Mouse (Mus musculus) cerebellum, adult 18-20 months (tissue): ENCODE results near the gene Nqo2.
"Not testable (repeated sequence)": the region's sequence is repeated elsewhere in the genome, so short reads cannot be mapped to it uniquely, and the experiment has no call there.

Experiments
- DNase-seq, 2 experiments: peaks; one replicate each; pipeline ENCODE4 v3.0.0; 2021

Gene Nqo2

DNA sequence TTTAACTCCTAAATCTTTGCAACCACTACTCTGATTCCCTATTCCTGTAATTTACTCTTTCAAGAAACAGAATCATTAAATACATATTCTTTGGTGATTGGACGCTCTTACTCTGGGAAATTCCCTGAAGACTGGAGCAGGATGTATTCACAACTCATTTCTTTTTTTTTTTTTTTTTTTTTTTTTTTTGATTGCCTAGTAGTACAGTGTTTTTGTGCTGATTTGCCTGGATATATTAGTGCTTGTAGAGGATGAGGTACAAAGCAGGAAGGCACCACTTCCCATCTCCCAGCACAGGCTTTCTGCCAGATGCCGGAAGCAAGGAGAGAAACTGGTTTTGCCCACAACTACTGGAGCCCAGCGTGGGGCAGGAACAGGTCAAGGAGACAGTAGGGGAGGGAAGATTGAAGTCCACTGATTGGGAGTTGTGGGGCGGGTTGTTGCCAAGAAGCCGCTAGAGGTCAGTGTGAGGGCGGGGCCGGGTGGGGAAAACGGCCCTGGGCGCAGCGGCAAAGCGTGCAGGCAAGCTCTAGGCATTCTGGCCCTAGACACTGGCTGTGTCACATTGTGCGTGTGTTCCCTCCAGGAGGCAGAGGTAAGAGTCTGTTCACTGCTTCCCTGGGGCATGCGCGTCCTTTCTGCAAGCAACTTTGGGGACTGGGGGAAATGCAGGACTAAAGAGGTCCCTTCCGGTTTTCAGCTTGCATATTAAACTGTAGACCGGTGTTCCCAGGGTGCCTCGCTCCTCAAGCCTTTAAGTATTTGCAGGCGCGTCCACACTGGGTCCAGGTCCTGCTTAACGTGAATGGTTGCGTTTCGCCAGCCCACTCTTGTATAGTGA lies at the start of gene Nqo2:
Nqo2 (plus strand) TSS at position 482 of the 841 bp plus-strand sequence.
- peak; percentile 66 to 67 for DNase-seq

DNA sequence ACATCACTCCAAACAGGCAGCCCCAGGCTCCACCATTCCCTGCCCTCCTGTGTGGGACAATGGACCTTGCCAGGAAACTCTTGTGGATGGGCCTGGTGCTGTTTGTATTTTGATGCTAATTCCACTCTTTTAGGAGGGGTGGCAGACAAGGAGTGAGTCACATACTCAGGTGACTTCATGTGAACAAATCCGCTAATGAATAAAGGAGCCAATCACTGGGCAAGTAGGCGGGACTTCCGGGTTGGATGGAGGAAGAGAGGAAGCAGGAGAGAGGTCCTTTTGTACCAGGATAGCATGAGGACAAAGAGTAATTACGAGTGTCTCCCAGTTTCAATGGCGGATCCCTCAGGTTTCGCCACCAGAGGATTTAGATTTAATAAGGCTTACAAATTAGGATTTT lies 43.4 kb upstream of the Nqo2 start:
- no peak for DNase-seq

DNA sequence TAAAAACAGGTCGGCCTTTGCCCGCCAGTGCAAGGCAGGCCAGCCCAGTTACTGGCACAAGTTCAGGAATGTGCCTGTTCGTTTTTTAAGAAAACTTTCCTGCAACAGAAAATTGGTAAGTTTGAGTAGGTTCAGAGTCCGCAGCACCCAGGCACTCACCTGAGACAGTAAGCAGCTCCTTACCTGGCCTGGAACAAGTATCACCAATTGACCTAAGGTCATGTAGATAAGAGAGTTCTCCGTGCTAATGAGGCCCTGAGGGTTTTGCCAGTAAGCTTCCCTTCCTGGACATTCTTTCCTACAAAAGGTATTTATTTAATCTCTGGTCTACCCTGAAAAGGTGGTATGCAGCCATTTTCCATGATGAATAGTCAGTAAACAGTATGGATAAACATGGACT lies 42.8 kb upstream of the Nqo2 start:
- no peak for DNase-seq

DNA sequence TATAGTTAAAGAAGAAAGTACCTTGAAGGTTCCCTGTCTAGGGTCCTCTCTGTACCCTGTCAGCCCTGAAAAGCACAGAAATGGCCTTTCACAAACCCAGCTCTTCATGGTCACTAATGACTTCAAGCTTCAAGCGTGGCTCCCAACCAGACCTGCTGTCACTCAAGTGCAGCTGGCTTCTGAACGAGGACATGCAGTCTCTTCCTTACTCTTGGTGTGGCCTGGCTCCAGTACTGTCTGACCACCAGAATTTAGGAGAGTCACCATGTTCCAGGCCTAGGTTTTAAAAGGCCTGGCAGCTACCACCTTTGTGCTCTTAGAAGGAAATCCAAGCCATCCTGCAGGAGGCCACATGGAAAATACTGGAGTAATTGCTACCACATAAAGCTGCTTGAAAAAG lies 34.2 kb upstream of the Nqo2 start:
- DNase-seq: no peak

DNA sequence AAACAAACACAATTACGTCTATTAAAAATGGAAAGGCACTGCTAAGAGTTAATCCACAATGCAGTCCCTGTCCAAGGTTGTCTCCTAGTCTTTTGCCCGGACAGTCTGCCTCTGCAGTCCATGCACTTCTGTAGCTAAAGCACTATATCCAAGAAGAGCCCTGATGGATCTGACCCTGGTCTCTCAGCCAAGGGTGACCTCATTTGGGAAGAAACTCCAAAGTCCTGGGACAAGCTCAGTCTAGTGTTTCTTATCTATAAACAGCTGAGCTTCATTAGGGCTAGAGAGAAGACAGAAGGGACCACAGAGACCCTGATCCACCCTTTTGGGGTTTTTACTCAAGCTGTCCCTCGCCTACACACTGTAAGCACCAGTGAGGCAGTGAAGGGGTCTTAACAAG lies 33.6 kb upstream of the Nqo2 start:
- DNase-seq: no peak

DNA sequence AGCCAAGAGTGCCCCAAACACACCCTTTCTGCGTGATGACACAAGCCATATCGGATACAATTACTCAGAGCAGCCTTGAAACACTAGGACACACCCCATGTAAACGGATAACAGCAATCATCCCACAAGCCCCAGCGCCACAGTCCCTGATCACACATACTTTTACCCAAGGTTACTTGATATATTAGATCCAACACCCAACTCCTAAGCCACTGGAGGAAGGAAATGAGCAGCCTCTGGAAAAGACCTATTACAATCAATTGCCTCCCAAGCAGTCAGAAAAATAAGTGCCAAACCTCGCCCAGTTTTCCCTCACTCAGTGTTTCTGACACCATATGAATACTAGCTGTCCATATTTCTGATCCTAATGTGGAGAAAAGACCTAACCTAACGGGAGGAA lies 29.7 kb upstream of the Nqo2 start:
- DNase-seq: peak in 1 of 2 experiments; percentile 11

- DNase-seq: peak; percentile 78 to 80
These were observed 28.9 kb upstream of the Nqo2 start for GRCm38 (mm10) chr13:33935465-33936181.

- no peak for DNase-seq
These were observed 27.3 kb upstream of the Nqo2 start for GRCm38 (mm10) chr13:33937151-33937550.

DNA sequence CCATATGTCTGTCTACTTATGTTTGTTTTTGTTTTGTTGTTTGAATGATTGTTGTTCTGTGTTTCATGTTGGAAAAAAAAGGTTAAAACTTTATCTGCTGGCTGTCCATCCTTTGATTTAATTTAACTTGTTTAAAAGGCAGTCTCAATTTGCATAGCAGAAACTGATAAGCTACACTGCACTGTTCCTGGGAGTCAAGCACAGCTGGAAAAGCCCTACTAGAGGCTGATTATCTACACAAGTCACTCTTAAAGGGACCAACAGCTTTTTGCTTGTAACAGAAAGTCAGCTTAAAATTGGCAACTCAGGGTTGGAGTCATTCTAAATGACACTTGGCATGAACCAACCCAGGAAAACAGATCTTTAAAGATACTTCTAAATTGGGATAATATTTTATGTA lies 26.9 kb upstream of the Nqo2 start:
- not testable (repeated sequence) for DNase-seq

- DNase-seq: no peak
These were observed 23.1 kb upstream of the Nqo2 start for GRCm38 (mm10) chr13:33941288-33941808.

GRCm38 (mm10) chr13:33942212-33942779 lies 22.2 kb upstream of the Nqo2 start:
- peak; percentile 20 to 28 for DNase-seq

DNA sequence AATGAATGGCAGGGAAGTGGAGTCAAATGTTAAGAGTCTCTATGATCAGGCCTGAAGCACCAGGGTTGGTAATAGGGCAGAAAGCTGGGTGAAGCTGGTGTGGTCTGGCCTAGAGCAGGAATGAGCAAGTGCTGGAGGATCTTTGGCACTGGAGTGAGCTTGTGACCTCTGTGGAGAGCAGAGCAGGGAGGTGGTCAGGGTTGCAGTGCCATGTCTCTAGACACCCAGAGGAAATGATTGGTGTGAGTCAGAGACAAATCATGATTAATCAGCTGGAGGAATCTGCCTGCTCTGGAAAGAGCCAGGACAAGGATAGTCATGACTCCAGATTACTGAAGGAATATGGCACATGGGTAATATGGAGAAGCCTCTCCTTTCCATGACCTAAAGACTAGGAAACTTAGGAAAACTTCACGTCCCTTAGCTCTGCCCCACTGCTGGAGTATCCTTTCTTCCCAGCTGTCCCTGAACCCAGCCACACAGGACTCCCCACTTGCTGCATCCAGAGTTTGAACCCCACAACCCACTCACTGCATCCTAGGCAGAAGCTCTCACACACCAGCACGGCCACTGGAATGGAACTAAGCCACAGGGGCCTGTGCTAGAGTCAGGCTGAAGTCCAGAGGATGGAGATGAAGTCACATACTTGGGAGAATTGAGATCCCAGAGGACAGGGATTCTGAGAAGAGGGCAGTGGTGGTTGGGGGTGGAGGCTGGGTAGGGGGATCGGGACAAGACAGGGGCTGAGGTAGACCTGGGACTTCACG lies 13.0 kb upstream of the Nqo2 start:
- DNase-seq: no peak

GRCm38 (mm10) chr13:33952075-33952449 lies 12.4 kb upstream of the Nqo2 start:
- DNase-seq: no peak

DNA sequence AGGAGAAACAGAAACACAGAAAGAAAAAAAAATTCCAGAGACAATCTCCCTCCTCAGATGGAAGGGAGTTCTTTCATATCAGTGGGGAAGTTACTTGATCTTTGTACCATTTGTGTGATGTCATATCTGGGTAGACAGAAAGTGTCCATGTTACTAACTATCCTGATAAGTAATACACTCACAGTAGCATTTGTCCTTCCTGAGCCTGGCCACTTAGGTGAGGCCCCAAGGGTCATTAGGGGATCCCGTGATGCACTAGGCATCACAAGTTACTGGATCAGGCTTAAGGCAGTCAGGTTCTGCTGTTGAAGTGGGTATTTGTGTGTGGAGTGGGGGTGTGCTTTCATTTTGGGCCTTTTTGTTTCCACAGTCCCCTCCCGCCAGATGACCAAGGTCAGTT lies 11.5 kb upstream of the Nqo2 start:
- DNase-seq: no peak

GRCm38 (mm10) chr13:33956571-33957421 lies 7.7 kb upstream of the Nqo2 start:
- DNase-seq: peak; percentile 36 to 48

DNA sequence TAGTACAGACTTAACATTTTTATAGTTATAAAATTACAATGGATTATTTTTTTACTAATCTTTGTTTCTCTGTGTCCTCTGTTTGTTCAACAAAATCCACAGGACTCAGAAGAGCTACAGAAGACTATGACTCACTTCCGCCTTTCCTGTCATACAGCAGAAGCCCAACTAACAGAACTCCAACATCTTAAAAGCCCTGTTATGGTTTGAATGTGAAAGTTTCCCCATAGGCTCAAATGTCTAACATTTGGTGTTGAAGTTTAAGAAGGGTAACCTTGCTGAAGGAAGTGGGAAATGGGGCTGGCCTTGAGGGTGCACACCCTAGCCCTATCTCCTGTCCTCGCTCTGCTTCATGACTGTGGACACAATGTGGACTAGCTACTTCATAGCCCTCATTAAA lies 4.7 kb upstream of the Nqo2 start:
- no peak for DNase-seq

DNA sequence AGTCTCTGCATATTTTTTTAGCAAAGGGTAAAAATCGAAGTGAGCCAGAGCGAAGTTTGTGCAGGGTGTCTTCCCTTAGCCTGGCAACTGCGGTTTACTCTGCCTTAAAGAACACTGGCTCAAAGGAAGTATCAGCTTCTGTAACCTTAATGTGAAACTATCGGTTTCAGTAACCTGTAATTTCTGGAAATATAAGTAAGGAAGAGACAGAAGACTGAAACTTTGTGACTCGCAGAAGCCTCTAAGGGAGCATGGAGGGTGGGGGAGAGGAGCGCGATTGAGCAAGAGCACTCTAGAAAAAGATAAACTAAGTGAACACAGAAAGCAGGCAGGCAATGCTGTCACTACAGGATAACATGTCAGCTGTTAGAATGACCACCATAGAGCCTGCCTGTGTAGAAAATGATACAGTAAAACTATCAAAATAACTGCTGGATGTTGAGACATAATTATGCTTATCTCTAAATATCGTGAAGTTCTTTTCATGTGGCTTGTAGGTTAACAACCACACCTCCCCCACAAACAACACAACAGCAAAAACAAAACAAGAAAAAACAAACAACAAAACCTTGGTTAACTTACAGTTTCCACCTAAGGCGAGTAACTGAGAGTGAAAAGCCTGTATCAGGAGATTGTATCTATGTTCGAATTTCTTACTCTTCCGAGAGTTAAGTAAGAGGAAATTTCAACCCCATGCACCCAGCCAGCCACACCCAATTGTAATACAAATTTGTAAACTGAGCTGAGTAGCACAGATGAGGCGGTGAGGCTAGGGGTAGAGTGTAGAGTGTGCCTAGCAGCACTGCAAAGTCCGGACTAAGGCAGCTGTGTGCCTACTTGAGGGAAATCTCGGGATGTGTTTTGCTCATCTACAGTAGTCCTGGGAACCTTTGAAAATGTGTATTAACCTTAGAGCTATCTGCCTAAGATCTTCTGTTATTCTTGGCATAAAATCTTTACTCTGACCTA lies 853 bp downstream of the Nqo2 start:
- DNase-seq: no peak

- DNase-seq: no peak
These were observed 1.5 kb downstream of the Nqo2 start for GRCm38 (mm10) chr13:33966025-33966412.

- DNase-seq: no peak
These were observed 2.1 kb downstream of the Nqo2 start for GRCm38 (mm10) chr13:33966574-33966973.

- DNase-seq: no peak
These were observed 25.1 kb downstream of the Nqo2 start for GRCm38 (mm10) chr13:33989625-33990024.

DNA sequence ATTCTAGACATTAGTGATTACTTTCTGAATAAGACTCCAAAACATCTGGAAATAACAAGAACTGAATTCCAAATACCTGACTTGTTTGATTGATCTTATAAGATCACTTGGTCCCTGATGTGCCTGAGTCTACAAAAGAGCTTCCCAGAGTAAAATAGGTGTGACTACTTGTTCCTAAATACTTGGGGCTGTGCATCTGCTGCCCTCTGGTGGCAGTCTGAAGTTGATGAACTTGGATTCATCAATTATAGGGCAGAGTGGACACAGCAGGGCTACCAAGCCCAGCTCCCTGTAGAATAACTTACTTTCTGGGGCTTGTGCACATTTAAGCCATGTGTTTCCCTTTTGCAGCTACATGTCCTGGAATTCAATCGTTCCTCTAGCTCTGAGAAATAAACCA lies 30.7 kb downstream of the Nqo2 start:
- DNase-seq: peak; percentile 72 to 77
